Mouse (Mus musculus): ENCODE measurements around the gene Dstyk. TPM values are rescaled to one million over a fixed set of nuclear protein-coding genes. Genes with fewer than 3 reads are reported as not detected.

The Dstyk gene
- polyA plus RNA-seq, 1 experiment: 23.3 TPM

DNA sequence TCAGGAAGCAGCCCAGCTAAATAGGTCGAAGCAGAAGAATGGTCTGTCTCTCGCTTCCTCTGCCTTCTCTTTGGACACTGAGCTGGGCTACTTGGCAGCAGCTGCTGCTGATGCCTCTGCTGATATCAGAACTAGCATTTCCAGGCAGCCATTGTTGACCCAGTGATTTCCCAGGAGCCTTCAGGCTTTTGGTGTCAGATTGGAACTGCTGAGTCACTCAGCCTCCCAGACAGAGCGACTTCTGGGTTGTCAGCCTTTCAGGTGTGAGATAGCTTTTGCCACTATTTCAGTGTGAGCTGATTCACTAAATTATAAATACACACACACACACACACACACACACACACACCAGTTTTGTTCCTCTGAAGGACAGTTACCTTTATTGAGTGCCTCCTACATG is 6.7 kb upstream of the Dstyk start:
- TF ChIP-seq CTCF (IDR thresholded peaks at IDR 0.05; ENCODE audit: borderline replicate concordance, insufficient read depth, low read length): no peak
- no peaks in the 10 kb centered on the region for H3K4me1 ChIP-seq (ENCODE audit: control insufficient read depth, insufficient read depth, low read length)
- no peak overlapping the region for H3K27ac ChIP-seq (ENCODE audit: insufficient read depth, low read length)
- H3K4me3 ChIP-seq (ENCODE audit: insufficient read depth, low read length): no peak overlapping the region

DNA sequence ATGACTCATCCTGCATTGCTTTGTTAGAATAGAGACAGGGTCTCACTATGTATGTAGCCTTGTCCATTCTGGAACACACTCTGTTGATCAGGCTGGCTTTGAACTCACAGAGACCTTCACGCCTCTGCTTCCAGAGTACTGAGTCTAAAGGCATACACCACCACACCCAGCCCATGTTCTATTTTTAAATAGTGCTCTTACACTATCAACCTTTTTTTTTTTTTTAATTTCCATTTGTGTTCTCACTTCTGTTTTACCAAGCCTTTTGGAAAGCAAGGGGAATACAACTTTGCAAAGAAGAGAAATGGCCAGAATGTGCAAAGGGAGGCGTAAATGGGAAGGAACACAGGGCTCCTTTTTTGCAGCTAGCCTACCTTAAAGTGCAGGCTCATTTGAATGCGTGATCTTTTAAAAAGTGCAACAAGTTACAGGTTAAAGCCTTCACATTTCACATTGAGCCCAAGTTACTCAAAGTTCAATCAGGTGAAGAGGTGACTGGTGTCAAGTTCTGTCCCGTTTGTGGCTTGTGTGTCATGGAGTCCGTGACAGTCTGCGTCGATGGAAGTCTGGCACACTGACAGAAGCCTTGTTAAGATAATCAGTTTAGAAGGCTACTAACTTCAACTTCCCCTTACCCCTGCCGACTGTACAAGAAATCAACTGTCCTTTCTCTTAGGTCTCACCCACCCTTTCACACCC is 962 bp upstream of the Dstyk start:
- TF ChIP-seq CTCF (IDR thresholded peaks at IDR 0.05; ENCODE audit: borderline replicate concordance, insufficient read depth, low read length): no peak
- TF ChIP-seq POLR2A (IDR thresholded peaks at IDR 0.05; ENCODE audit: low read depth, low read length): no peak

DNA sequence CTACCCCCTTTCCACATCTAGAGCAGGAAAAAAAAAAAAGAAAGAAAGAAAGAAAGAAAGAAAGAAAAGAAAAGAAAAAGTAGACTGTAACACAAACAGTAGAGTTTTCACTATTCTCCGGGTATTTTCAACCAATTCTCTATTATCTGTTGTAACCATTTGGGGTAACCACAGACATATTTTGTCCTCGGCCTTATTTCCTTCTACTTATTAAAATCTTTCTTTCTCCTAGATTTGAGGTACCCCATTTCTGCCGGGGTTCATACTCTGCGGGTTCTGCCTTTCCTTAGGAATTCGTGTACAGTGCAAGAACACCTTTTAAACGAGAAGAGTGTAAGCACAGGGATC is 438 bp upstream of the Dstyk start:
- no peak overlapping the region for H3K27ac ChIP-seq (ENCODE audit: insufficient read depth, low read length)
- TF ChIP-seq CTCF (IDR thresholded peaks at IDR 0.05; ENCODE audit: borderline replicate concordance, insufficient read depth, low read length) (no peak), POLR2A (IDR thresholded peaks at IDR 0.05; ENCODE audit: low read depth, low read length) (no peak)
- H3K4me1 ChIP-seq (ENCODE audit: control insufficient read depth, insufficient read depth, low read length): peaks cover 6% of the 10 kb centered on the region
- peak overlapping the region; percentile 12; the same call in 1 of the 2 replicates for H3K4me3 ChIP-seq (ENCODE audit: insufficient read depth, low read length)

More for the DNA sequence above, 962 bp upstream of the Dstyk start:
- H3K4me3 ChIP-seq (ENCODE audit: insufficient read depth, low read length): no peak overlapping the region
- H3K27ac ChIP-seq (ENCODE audit: insufficient read depth, low read length): no peak overlapping the region
- H3K4me1 ChIP-seq (ENCODE audit: control insufficient read depth, insufficient read depth, low read length): peaks cover 6% of the 10 kb centered on the region

DNA sequence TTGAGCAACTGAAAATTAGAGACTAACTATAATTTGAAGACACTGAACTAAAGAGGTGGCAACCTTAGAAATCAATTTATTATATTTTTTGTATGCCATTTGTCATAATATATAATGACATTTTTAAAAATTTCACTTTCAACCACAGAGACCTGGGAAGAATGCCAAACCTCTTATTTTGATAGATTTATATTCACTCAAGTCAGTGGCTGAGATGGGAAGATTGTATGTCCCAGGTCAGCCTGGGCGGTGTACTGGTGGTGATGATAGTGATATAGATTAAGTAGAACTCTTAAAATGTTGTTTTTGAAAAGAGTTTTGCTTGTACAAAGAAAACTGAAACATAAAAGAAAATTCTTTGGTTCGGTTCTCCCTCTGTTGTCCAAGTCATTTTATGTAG is 2.9 kb downstream of the Dstyk start:
- no peak overlapping the region; the same call in 1 of the 2 replicates for H3K27ac ChIP-seq (ENCODE audit: insufficient read depth, low read length)
- H3K4me3 ChIP-seq (ENCODE audit: insufficient read depth, low read length): no peak overlapping the region
- peaks cover 6% of the 10 kb centered on the region for H3K4me1 ChIP-seq (ENCODE audit: control insufficient read depth, insufficient read depth, low read length)
- no peak for TF ChIP-seq CTCF (IDR thresholded peaks at IDR 0.05; ENCODE audit: borderline replicate concordance, insufficient read depth, low read length)
- no peak for TF ChIP-seq POLR2A (IDR thresholded peaks at IDR 0.05; ENCODE audit: low read depth, low read length)

DNA sequence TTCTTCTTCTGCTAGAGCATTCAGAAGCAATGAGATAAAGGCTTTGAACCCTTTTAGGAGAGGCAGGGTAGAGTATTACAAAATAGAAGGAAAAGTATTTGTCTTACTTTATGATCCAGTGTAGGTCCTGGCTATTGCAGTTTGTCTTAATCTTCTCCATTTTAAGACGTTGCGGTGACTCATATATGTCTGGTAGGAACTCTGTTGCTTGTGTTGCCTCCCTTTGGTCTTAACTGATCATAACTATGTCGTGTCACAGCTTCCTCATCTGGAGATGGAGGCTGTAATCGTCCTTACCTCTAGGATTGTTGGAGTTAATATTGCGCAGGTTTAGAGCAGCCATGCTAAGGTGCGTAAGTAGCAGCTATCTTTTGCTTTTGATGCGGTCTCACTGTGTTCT is 3.3 kb downstream of the Dstyk start:
- no peak for TF ChIP-seq POLR2A (IDR thresholded peaks at IDR 0.05; ENCODE audit: low read depth, low read length)
- no peak for TF ChIP-seq CTCF (IDR thresholded peaks at IDR 0.05; ENCODE audit: borderline replicate concordance, insufficient read depth, low read length)
- no peak overlapping the region for H3K4me3 ChIP-seq (ENCODE audit: insufficient read depth, low read length)
- H3K4me1 ChIP-seq (ENCODE audit: control insufficient read depth, insufficient read depth, low read length): peaks cover 6% of the 10 kb centered on the region
- H3K27ac ChIP-seq (ENCODE audit: insufficient read depth, low read length): no peak overlapping the region; the same call in 1 of the 2 replicates

DNA sequence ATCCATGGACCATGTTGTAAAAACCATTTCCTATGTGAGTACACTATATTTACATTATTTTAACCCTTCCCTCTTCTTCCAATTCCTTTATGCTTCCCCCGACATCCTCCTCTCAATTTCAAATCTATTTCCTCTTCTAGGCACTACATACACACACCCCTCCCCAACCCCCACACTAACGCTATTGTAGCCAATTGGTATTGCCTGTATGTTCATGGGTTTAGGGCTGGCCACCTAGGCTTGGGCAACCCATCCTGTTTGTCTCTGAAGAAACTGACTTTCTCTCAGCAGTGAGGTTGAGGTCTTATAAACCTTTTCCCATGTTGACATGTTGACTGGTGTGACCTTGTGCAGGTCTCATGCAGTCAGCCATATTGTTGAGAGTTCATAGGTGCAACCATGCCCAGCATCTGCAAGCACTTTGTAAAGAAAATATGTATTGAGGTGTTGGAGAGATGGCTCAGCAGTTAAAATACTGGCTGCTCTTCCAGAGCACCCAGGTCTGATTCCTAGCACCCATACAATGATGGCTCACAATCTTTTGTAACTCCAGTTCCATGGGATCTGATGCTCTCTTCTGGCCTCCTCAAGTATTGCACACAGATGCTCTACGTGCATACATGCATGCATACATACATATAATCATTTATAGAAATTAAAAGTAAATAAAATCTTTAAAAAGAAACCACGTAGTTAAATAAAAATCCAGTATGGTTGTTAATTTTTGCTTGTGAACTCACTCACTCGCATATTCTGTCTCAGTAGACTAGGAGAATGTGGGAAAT is 5.7 kb downstream of the Dstyk start:
- Histone ChIP-seq H3K4me3 (ENCODE audit: insufficient read depth, low read length) (no peak overlapping the region), H3K4me1 (ENCODE audit: control insufficient read depth, insufficient read depth, low read length) (peaks cover 6% of the 10 kb centered on the region), H3K27ac (ENCODE audit: insufficient read depth, low read length) (no peak overlapping the region)
- TF ChIP-seq POLR2A (IDR thresholded peaks at IDR 0.05; ENCODE audit: low read depth, low read length) (no peak), CTCF (IDR thresholded peaks at IDR 0.05; ENCODE audit: borderline replicate concordance, insufficient read depth, low read length) (no peak)

DNA sequence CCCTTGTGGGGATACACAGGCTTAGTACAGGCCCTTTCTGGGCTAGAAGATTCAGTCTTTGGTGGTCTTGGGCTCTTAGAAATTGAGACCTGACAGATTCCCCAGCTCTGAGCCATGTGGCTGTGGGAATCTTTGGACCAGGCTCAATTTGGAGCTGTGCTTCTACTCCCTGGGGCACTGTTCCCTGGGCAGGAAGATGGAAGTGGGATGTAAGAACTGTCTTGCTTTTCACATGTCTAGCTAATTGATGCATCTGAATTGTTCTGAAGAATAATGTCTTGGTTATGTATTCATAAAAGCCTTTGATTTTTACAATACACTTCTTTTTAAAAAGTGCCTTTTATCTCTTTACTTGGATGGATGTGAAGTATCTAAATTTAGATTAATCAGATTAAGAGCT is 8.2 kb downstream of the Dstyk start:
- Histone ChIP-seq H3K4me3 (ENCODE audit: insufficient read depth, low read length) (no peak overlapping the region), H3K27ac (ENCODE audit: insufficient read depth, low read length) (no peak overlapping the region), H3K4me1 (ENCODE audit: control insufficient read depth, insufficient read depth, low read length) (peaks cover 4% of the 10 kb centered on the region)
- TF ChIP-seq POLR2A (IDR thresholded peaks at IDR 0.05; ENCODE audit: low read depth, low read length) (no peak), CTCF (IDR thresholded peaks at IDR 0.05; ENCODE audit: borderline replicate concordance, insufficient read depth, low read length) (no peak)

DNA sequence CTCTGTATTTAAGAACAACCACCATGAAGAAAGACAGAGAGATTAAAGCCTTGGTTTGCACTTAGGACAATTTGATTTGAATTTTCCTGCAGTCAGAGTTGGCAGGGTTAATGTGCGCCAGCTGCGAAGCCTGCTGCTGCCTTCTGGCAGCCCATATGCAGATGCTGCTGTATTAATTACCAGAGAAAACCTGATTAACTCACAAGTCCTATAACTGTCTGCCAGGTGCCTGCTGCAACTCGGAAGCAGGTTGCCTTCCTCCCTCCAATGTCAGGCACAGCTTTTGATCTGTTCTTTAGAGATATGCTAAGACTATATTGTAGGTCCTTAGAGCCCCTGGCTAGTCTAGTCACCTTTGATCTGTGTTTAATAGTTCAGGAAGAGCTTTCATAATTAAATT is 13.5 kb downstream of the Dstyk start:
- Histone ChIP-seq H3K27ac (ENCODE audit: insufficient read depth, low read length) (no peak overlapping the region), H3K4me3 (ENCODE audit: insufficient read depth, low read length) (no peak overlapping the region), H3K4me1 (ENCODE audit: control insufficient read depth, insufficient read depth, low read length) (0 out of 2 replicates have a peak, but pooled peaks cover 2% of the 10 kb centered on the region)
- no peak for TF ChIP-seq POLR2A (IDR thresholded peaks at IDR 0.05; ENCODE audit: low read depth, low read length)
- no peak for TF ChIP-seq CTCF (IDR thresholded peaks at IDR 0.05; ENCODE audit: borderline replicate concordance, insufficient read depth, low read length)

DNA sequence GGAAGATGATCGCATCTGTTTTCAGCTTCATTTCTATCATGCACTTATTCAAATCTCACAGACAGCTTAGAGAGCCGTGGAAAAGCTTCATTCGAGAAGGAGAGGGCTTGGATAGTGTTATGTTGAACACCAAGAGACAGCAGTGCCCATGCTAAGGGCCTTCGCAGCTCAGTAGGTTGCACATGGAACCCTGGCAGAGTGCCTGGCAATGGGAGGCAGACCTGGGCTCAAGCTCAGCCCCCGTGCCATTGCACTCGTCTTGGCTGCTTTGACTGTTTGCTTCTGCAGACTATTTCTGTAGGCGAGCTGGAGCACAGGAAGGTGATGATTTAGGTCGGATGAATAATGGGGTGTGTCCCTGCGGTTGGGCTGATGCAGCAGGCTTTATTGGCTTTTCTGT is 14.4 kb downstream of the Dstyk start:
- H3K27ac ChIP-seq (ENCODE audit: insufficient read depth, low read length): no peak overlapping the region
- 0 out of 2 replicates have a peak, but pooled peaks cover 2% of the 10 kb centered on the region for H3K4me1 ChIP-seq (ENCODE audit: control insufficient read depth, insufficient read depth, low read length)
- no peak overlapping the region for H3K4me3 ChIP-seq (ENCODE audit: insufficient read depth, low read length)
- TF ChIP-seq CTCF (IDR thresholded peaks at IDR 0.05; ENCODE audit: borderline replicate concordance, insufficient read depth, low read length): no peak

DNA sequence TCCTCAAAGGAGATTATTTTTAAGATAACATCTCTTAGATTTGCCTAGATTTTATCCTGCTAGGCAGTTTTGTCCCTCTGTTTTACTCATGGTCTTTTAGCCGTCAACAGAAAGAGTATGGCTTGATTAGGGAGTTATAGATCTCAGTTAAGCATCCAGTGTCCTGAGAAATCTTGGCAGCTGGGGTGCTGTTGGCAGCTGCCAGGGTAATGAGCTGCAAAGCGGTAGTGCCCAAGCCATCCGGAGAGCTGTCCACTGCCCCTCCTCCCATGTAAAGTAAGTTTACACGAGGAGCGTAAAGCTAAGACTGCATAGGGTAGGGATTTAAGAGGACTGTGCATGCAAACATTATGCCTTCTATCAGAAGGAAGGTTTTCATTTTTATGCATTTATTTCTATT is 16.0 kb downstream of the Dstyk start:
- TF ChIP-seq POLR2A (IDR thresholded peaks at IDR 0.05; ENCODE audit: low read depth, low read length): no peak
- TF ChIP-seq CTCF (IDR thresholded peaks at IDR 0.05; ENCODE audit: borderline replicate concordance, insufficient read depth, low read length): no peak
- 0 out of 2 replicates have a peak, but pooled peaks cover 2% of the 10 kb centered on the region for H3K4me1 ChIP-seq (ENCODE audit: control insufficient read depth, insufficient read depth, low read length)
- no peak overlapping the region for H3K27ac ChIP-seq (ENCODE audit: insufficient read depth, low read length)
- no peak overlapping the region for H3K4me3 ChIP-seq (ENCODE audit: insufficient read depth, low read length)

All from embryonic fibroblast, embryonic 13.5 days (primary cell).